Comparison of ENCODE assay signal across 15 mouse cellular contexts in the genomic region with DNA sequence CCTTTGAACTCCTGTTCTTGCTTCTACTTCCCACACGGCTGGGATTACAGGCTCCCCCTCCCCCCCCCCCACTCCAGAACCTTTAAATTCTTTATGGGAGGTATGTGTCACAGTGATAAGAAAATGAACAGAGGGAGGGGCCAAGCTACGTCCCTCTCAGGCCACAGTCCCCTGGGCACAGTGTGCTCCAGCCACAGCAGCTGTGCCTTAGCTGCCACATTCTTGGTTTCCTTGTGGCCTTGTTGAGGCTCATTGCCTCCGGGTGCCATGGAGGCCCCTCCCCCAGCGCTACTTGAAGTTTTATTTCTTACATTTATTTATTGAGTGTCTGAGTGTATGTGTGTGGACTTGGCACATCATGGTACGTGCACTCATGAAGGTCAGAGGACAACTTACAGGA. TPM values are rescaled to one million over a fixed set of nuclear protein-coding genes. Genes with fewer than 3 reads are reported as not detected.
DNase-seq lines count a peak whose midpoint lies in the region; ATAC-seq and TF ChIP-seq lines count a peak whose summit lies in the region.
"Had no signal": no experiment of that assay in that cellular context is flagged by ENCODE, and none has a peak within 500 bp of the region (broad histone marks: within the 10 kb centered on the region; RNA-seq: fewer than 3 reads in every experiment).

No protein-coding gene starts in this region.

- no peak for TF ChIP-seq EP300 in liver, postnatal 0 days (IDR thresholded peaks at IDR 0.05; ENCODE audit: low read depth)

- 0 out of 2 replicates have a peak, but pooled peaks have one; percentile 26 for ATAC-seq in heart, embryonic 11.5 days (replicated peaks; ENCODE audit: insufficient number of reproducible peaks, low FRiP score, low TSS enrichment)
- no peak for ATAC-seq in heart, embryonic 12.5 days (ENCODE audit: insufficient number of reproducible peaks, low FRiP score)
- peak; percentile 37 for ATAC-seq in liver, postnatal 0 days
- ATAC-seq: activated CD4-positive, CD25-positive, alpha-beta regulatory T cell, adult 4 months; hindbrain, postnatal 0 days; midbrain, embryonic 16.5 days had no signal

- no peak for TF ChIP-seq POLR2A in bone marrow macrophage, adult 2 months (IDR thresholded peaks at IDR 0.05; ENCODE audit: borderline replicate concordance, low read depth, low read length)

- no peak overlapping the region for H3K4me3 ChIP-seq in heart, embryonic 11.5 days (ENCODE audit: low read depth, low read length)
- no peak overlapping the region for H3K4me3 ChIP-seq in heart, embryonic 12.5 days
- no peak overlapping the region for H3K4me3 ChIP-seq in bone marrow macrophage, adult 2 months (ENCODE audit: insufficient read depth, low read length)
- no peak overlapping the region for H3K4me3 ChIP-seq in liver, postnatal 0 days (ENCODE audit: low read depth, low read length)
- H3K4me3 ChIP-seq: neural tube, embryonic 13.5 days had no signal

- no peaks in the 10 kb centered on the region for H3K9me3 ChIP-seq in heart, embryonic 11.5 days (replicated peaks; ENCODE audit: control insufficient read depth, low read length)
- H3K9me3 ChIP-seq in heart, embryonic 12.5 days (replicated peaks): peaks cover 4% of the 10 kb centered on the region; the same call in 1 of the 2 replicates
- H3K9me3 ChIP-seq in liver, postnatal 0 days (ENCODE audit: low read length): no peaks in the 10 kb centered on the region
- H3K9me3 ChIP-seq: neural tube, embryonic 13.5 days had no signal

- no peaks in the 10 kb centered on the region for H3K27me3 ChIP-seq in heart, embryonic 11.5 days (ENCODE audit: control insufficient read depth, insufficient read depth, low read length)
- no peaks in the 10 kb centered on the region for H3K27me3 ChIP-seq in heart, embryonic 12.5 days (replicated peaks)
- H3K27me3 ChIP-seq in liver, postnatal 0 days (ENCODE audit: insufficient read depth, low read length): no peaks in the 10 kb centered on the region
- H3K27me3 ChIP-seq: neural tube, embryonic 13.5 days had no signal

- no peak for TF ChIP-seq CTCF in bone marrow macrophage, adult 2 months (IDR thresholded peaks at IDR 0.05; ENCODE audit: low read depth, low read length)
- TF ChIP-seq CTCF in liver, postnatal 0 days (IDR thresholded peaks at IDR 0.05; ENCODE audit: low read depth): no peak

- no peak overlapping the region for H3K27ac ChIP-seq in heart, embryonic 11.5 days (ENCODE audit: low read depth, low read length)
- H3K27ac ChIP-seq in heart, embryonic 12.5 days (ENCODE audit: poor library complexity, severe bottlenecking): no peak overlapping the region
- peak overlapping the region; percentile 98 for H3K27ac ChIP-seq in bone marrow macrophage, adult 2 months (ENCODE audit: insufficient read depth, low read depth, low read length)
- peak overlapping the region; percentile 44; the same call in 1 of the 2 replicates for H3K27ac ChIP-seq in liver, postnatal 0 days (ENCODE audit: low read depth)
- H3K27ac ChIP-seq: hindbrain, postnatal 0 days; neural tube, embryonic 13.5 days had no signal

- H3K9ac ChIP-seq in heart, embryonic 11.5 days (ENCODE audit: low read depth, low read length): no peak overlapping the region
- H3K9ac ChIP-seq in heart, embryonic 12.5 days: no peak overlapping the region
- H3K9ac ChIP-seq in liver, postnatal 0 days (replicated peaks): no peak overlapping the region
- H3K9ac ChIP-seq: neural tube, embryonic 13.5 days had no signal

- H3K4me1 ChIP-seq in heart, embryonic 11.5 days (ENCODE audit: control insufficient read depth, insufficient read depth, low read length): peaks cover 4% of the 10 kb centered on the region
- peaks cover 15% of the 10 kb centered on the region for H3K4me1 ChIP-seq in heart, embryonic 12.5 days (replicated peaks)
- peaks cover 33% of the 10 kb centered on the region for H3K4me1 ChIP-seq in bone marrow macrophage, adult 2 months (ENCODE audit: control insufficient read depth, insufficient read depth, low read length)
- H3K4me1 ChIP-seq in liver, postnatal 0 days (ENCODE audit: insufficient read depth): peaks cover 20% of the 10 kb centered on the region
- H3K4me1 ChIP-seq: neural tube, embryonic 13.5 days had no signal

- DNase-seq in 3134 (ENCODE audit: extremely low read depth, insufficient read length, low spot score): peak; percentile 34
- no peak for DNase-seq in liver, postnatal 0 days
- no peak for DNase-seq in left cerebral cortex, postnatal 10 days (ENCODE audit: extremely low spot score in 1 of 2, low spot score in 2 of 2)
- DNase-seq in urinary bladder, postnatal 10 days (ENCODE audit: low spot score): no peak
- DNase-seq in spleen, postnatal 36 days (ENCODE audit: low spot score in 2 of 2): no peak
- DNase-seq: cerebellum, adult 9-11 months; kidney, adult 8-10 months; thymus, postnatal 4 days had no signal

- intact Hi-C loops in left cerebral cortex, postnatal 10 days (cut with DNase I): no loop called here

- no peaks in the 10 kb centered on the region for H3K36me3 ChIP-seq in heart, embryonic 11.5 days (ENCODE audit: control insufficient read depth, insufficient read depth, low read length)
- no peaks in the 10 kb centered on the region for H3K36me3 ChIP-seq in heart, embryonic 12.5 days
- no peaks in the 10 kb centered on the region for H3K36me3 ChIP-seq in liver, postnatal 0 days (replicated peaks; ENCODE audit: insufficient read depth, low read length)
- H3K36me3 ChIP-seq: neural tube, embryonic 13.5 days had no signal

- no peak overlapping the region for H3K4me2 ChIP-seq in heart, embryonic 11.5 days
- no peak overlapping the region for H3K4me2 ChIP-seq in heart, embryonic 12.5 days
- H3K4me2 ChIP-seq in liver, postnatal 0 days (ENCODE audit: low read depth, low read length): peak overlapping the region; percentile 23
- H3K4me2 ChIP-seq: neural tube, embryonic 13.5 days had no signal

- 42% methylated on average over 5 of the region's 5 CpGs for WGBS in heart, embryonic 11.5 days (ENCODE audit: insufficient replicate concordance)
- 51% methylated on average over 5 of the region's 5 CpGs for WGBS in heart, embryonic 12.5 days
- WGBS in liver, postnatal 0 days (ENCODE audit: insufficient replicate concordance): 34% methylated on average over 5 of the region's 5 CpGs

RNA-seq across cellular contexts. Expression of gene Ifngr2, which starts 19.4 kb away (rescaled TPM):
- polyA plus RNA-seq in heart, embryonic 11.5 days (2014; fragmentation: Nextera tagmentation; extraction: Ambion mirVana): 77.9 and 95.2 TPM in 2 replicates
- polyA plus RNA-seq in heart, embryonic 12.5 days (2016; fragmentation: Nextera tagmentation; extraction: Ambion mirVana): 99.4 and 110 TPM in 2 replicates
- polyA plus RNA-seq in bone marrow macrophage, adult 2 months (2012; ENCODE audit: insufficient read depth, insufficient read length, missing spikeins): 193 and 222 TPM in 2 replicates
- 18.2 and 20.8 TPM in 2 replicates for polyA plus RNA-seq in liver, postnatal 0 days (2015; fragmentation: Nextera tagmentation; extraction: Ambion mirVana)
- total RNA-seq in left cerebral cortex, postnatal 10 days (2021): 10 to 100 TPM; 74.8 to 82.0 TPM

RNA-seq across cellular contexts. Expression of gene Ifnar1, which starts 42.5 kb away (rescaled TPM):
- 37.1 and 38.6 TPM in 2 replicates for polyA plus RNA-seq in heart, embryonic 11.5 days (2014; fragmentation: Nextera tagmentation; extraction: Ambion mirVana)
- 40.0 and 40.1 TPM in 2 replicates for polyA plus RNA-seq in heart, embryonic 12.5 days (2016; fragmentation: Nextera tagmentation; extraction: Ambion mirVana)
- polyA plus RNA-seq in bone marrow macrophage, adult 2 months (2012; ENCODE audit: insufficient read depth, insufficient read length, missing spikeins): 89.1 and 92.5 TPM in 2 replicates
- polyA plus RNA-seq in liver, postnatal 0 days (2015; fragmentation: Nextera tagmentation; extraction: Ambion mirVana): 16.3 and 16.6 TPM in 2 replicates
- 10 to 100 TPM; 68.8 to 75.0 TPM for total RNA-seq in left cerebral cortex, postnatal 10 days (2021)

Comparison
In these comparisons a context has a peak if more than half of its experiments do, and no peak if none do; other contexts are left out.
1. H3K27ac ChIP-seq: peak in bone marrow macrophage, adult 2 months (single experiment) and liver, postnatal 0 days (single experiment); none in heart, embryonic 11.5 days (single experiment) and heart, embryonic 12.5 days (single experiment).